Mouse (Mus musculus) Muller cell, postnatal 12 days (primary cell): Measurements from ENCODE around the gene Olfm2.
"Not testable (repeated sequence)": the region's sequence is repeated elsewhere in the genome, so short reads cannot be mapped to it uniquely, and the experiment has no call there.

Experiments used
- DNase-seq: peaks from one replicate; pipeline ENCODE4 v3.0.0-alpha.2; 2015; ENCODE audit errors: inconsistent ontology term

Olfm2 gene

GRCm38 (mm10) chr9:20696107-20696712 is 49.9 kb downstream of the Olfm2 start:
- DNase-seq, result no peak

- DNase-seq, result no peak
Measured at GRCm38 (mm10) chr9:20694721-20695235, 51.4 kb downstream of the Olfm2 start.

- DNase-seq, result peak; percentile 77
Measured at GRCm38 (mm10) chr9:20692863-20693262, 53.3 kb downstream of the Olfm2 start.

GRCm38 (mm10) chr9:20690449-20690848 is 55.7 kb downstream of the Olfm2 start:
- DNase-seq, result not testable (repeated sequence)

- peak; percentile 44 for DNase-seq
Measured at GRCm38 (mm10) chr9:20689913-20690312, 56.2 kb downstream of the Olfm2 start.

GRCm38 (mm10) chr9:20689403-20689802 is 56.7 kb downstream of the Olfm2 start:
- DNase-seq, result no peak

- DNase-seq, result no peak
Measured at GRCm38 (mm10) chr9:20685081-20685861, 60.9 kb downstream of the Olfm2 start.

- peak; percentile 66 for DNase-seq
Measured at GRCm38 (mm10) chr9:20682389-20682722, 63.8 kb downstream of the Olfm2 start.

- peak; percentile 78 for DNase-seq
Measured at GRCm38 (mm10) chr9:20681546-20682388, 64.4 kb downstream of the Olfm2 start.

GRCm38 (mm10) chr9:20680378-20680958 is 65.7 kb downstream of the Olfm2 start:
- DNase-seq, result peak; percentile 90

GRCm38 (mm10) chr9:20677892-20678291 is 68.3 kb downstream of the Olfm2 start:
- no peak for DNase-seq

- no peak for DNase-seq
Measured at GRCm38 (mm10) chr9:20672047-20672446, 74.1 kb downstream of the Olfm2 start.

GRCm38 (mm10) chr9:20668065-20668464 is 78.1 kb downstream of the Olfm2 start:
- DNase-seq, result no peak

- no peak for DNase-seq
Measured at GRCm38 (mm10) chr9:20666510-20667034, 79.6 kb downstream of the Olfm2 start.

- DNase-seq, result peak; percentile 68
Measured at GRCm38 (mm10) chr9:20665925-20666324, 80.2 kb downstream of the Olfm2 start.

- no peak for DNase-seq
Measured at GRCm38 (mm10) chr9:20664982-20665637, 81.0 kb downstream of the Olfm2 start.

- no peak for DNase-seq
Measured at GRCm38 (mm10) chr9:20664366-20664765, 81.8 kb downstream of the Olfm2 start.

GRCm38 (mm10) chr9:20663956-20664355 is 82.2 kb downstream of the Olfm2 start:
- no peak for DNase-seq

- no peak for DNase-seq
Measured at GRCm38 (mm10) chr9:20662874-20663273, 83.3 kb downstream of the Olfm2 start.

- peak; percentile 64 for DNase-seq
Measured at GRCm38 (mm10) chr9:20662325-20662724, 83.8 kb downstream of the Olfm2 start.

- no peak for DNase-seq
Measured at GRCm38 (mm10) chr9:20657546-20657945, 88.6 kb downstream of the Olfm2 start.
